Mouse (Mus musculus): ENCODE results near the gene Eef1a2. TPM values are rescaled to one million over a fixed set of nuclear protein-coding genes. Genes with fewer than 3 reads are reported as not detected.

The Eef1a2 gene
- total RNA-seq, 2 experiments from 2014 or later: 69.0 to 168 TPM

- DNase-seq: no peak
Measured at GRCm38 (mm10) chr2:181158471-181158870, 1.7 kb upstream of the Eef1a2 start.

GRCm38 (mm10) chr2:181157716-181158302 lies 995 bp upstream of the Eef1a2 start:
- DNase-seq: no peak

GRCm38 (mm10) chr2:181157180-181157579 lies 366 bp upstream of the Eef1a2 start:
- DNase-seq: no peak

GRCm38 (mm10) chr2:181155801-181156200 lies 1.0 kb downstream of the Eef1a2 start:
- peak; percentile 45 for DNase-seq

- DNase-seq: no peak
Measured at GRCm38 (mm10) chr2:181154831-181155415, 1.9 kb downstream of the Eef1a2 start.

- DNase-seq: no peak
Measured at GRCm38 (mm10) chr2:181154361-181154760, 2.5 kb downstream of the Eef1a2 start.

- DNase-seq: no peak
Measured at GRCm38 (mm10) chr2:181153837-181154236, 3.0 kb downstream of the Eef1a2 start.

- DNase-seq: no peak
Measured at GRCm38 (mm10) chr2:181153131-181153530, 3.7 kb downstream of the Eef1a2 start.

GRCm38 (mm10) chr2:181152701-181153100 lies 4.1 kb downstream of the Eef1a2 start:
- DNase-seq: no peak

- DNase-seq: no peak
Measured at GRCm38 (mm10) chr2:181150281-181150680, 6.5 kb downstream of the Eef1a2 start.

GRCm38 (mm10) chr2:181148318-181148955 lies 8.4 kb downstream of the Eef1a2 start:
- no peak for DNase-seq

GRCm38 (mm10) chr2:181147546-181148317 lies 9.1 kb downstream of the Eef1a2 start:
- DNase-seq: no peak

- no peak for DNase-seq
Measured at GRCm38 (mm10) chr2:181146976-181147545, 9.8 kb downstream of the Eef1a2 start.

- no peak for DNase-seq
Measured at GRCm38 (mm10) chr2:181144675-181145074, 12.1 kb downstream of the Eef1a2 start.

- DNase-seq: no peak
Measured at GRCm38 (mm10) chr2:181143509-181144276, 13.1 kb downstream of the Eef1a2 start.

GRCm38 (mm10) chr2:181142703-181143135 lies 14.1 kb downstream of the Eef1a2 start:
- DNase-seq: no peak

GRCm38 (mm10) chr2:181139641-181140193 lies 17.1 kb downstream of the Eef1a2 start:
- DNase-seq: peak; percentile 38

- peak; percentile 78 for DNase-seq
Measured at GRCm38 (mm10) chr2:181136934-181137333, 19.9 kb downstream of the Eef1a2 start.

GRCm38 (mm10) chr2:181135446-181135818 lies 21.4 kb downstream of the Eef1a2 start:
- no peak for DNase-seq

GRCm38 (mm10) chr2:181134591-181135445 lies 22.0 kb downstream of the Eef1a2 start, which contains the start of gene Kcnq2:
Kcnq2 (minus strand) TSS chr2:181135300.
- no peak for DNase-seq
